Mouse (Mus musculus): ENCODE measurements at regions not wholly inside any gene's neighbourhood (a gene's known extent, or its start where the extent isn't known, plus 50 kb on each side); places are given as distances from the start of the nearest gene placed in this dataset.
"Not testable (repeated sequence)": the region's sequence is repeated elsewhere in the genome, so short reads cannot be mapped to it uniquely, and the experiment has no call there.

GRCm38 (mm10) chr1:18058211-18058971 is 87.3 kb downstream of the Crisp4 start:
- intact Hi-C loops (cut with DNase I) = no loop called here
- DNase-seq (ENCODE audit: low spot score in 2 of 2) = peak; percentile 15 to 28

- intact Hi-C loops (cut with DNase I) = no loop called here
- DNase-seq (ENCODE audit: low spot score in 2 of 2) = no peak
Measured at GRCm38 (mm10) chr1:18057646-18058210, 88.0 kb downstream of the Crisp4 start.

GRCm38 (mm10) chr1:18057003-18057402 is 88.7 kb downstream of the Crisp4 start:
- intact Hi-C loops (cut with DNase I); DNase-seq (ENCODE audit: low spot score in 2 of 2): not testable (repeated sequence)

GRCm38 (mm10) chr1:18030226-18030625 is 115.5 kb downstream of the Crisp4 start:
- intact Hi-C loops (cut with DNase I) = no loop called here
- no peak for DNase-seq (ENCODE audit: low spot score in 2 of 2)

- DNase-seq (ENCODE audit: low spot score in 2 of 2) = peak; percentile 15 to 28
- intact Hi-C loops (cut with DNase I) = not testable (repeated sequence)
Measured at GRCm38 (mm10) chr1:18012941-18013340, 132.8 kb downstream of the Crisp4 start.

GRCm38 (mm10) chr1:17980604-17981003 is 165.1 kb downstream of the Crisp4 start:
- peak; percentile 66 to 73 for DNase-seq (ENCODE audit: low spot score in 2 of 2)
- intact Hi-C loops (cut with DNase I) = loop anchor here (2.0 to 10.0 kb wide), 2 partner anchors 126 to 816 kb away; no protein-coding TSS in a partner anchor

- DNase-seq (ENCODE audit: low spot score in 2 of 2) = no peak
- intact Hi-C loops (cut with DNase I) = no loop called here
Measured at GRCm38 (mm10) chr1:17978086-17978485, 167.6 kb downstream of the Crisp4 start.

GRCm38 (mm10) chr1:17956881-17957280 is 188.8 kb downstream of the Crisp4 start:
- intact Hi-C loops (cut with DNase I); DNase-seq (ENCODE audit: low spot score in 2 of 2): not testable (repeated sequence)

- DNase-seq (ENCODE audit: low spot score in 2 of 2) = not testable (repeated sequence)
Measured at GRCm38 (mm10) chr1:17932108-17932810, 213.4 kb downstream of the Crisp4 start.

More at GRCm38 (mm10) chr1:17932108-17932810, 213.4 kb downstream of the Crisp4 start:
- intact Hi-C loops (cut with DNase I) = not testable (repeated sequence)

Data from left cerebral cortex, postnatal 14 days (tissue).